Mouse (Mus musculus): ENCODE measurements around the gene Cldn9.

Gene Cldn9

DNA sequence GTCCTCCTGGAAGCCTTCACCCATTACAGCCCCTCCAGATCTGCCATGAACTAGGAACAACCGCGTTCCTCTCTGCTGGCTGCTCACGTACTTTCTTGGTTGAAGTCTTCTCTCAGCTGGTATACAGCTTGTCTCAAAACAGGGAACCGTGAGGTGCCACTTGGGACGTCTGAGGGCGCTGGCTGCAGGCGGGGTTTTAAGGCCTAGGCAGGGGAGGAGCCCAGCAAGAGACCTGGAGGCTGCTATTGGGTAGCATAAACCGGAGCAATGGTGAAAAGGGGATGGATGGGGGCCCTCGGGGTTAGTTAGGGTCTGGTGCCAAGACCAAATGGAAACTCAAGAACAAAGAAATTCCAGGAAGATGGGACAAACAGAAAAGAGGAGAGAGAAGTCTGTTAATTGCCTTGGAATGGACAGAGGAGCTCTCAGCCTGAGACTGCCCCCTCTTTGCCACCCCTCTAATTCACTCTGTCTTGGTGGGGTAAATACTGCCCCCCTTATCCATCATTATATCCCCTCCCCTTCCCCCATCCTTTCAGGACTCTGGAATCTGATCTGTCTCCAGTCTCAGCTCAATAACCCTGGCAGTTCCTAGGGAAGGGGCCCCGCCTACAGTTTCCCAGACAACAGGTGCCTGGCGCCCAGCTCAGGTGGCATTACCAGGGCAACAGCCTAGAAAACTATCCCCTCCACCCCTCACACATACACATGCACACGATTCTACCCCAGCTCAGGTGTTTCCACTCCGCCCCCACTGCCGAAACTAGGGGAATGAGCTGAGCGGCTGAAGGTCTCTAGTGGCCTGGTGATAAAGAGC, at the start of gene Cldn9:
TSS of gene Cldn9 (minus strand) at position 171 of the 817 bp plus-strand sequence.
- Histone ChIP-seq H3K4me3 (replicated peaks; ENCODE audit: low read length) (peak within 1 kb of the TSS; percentile 73), H3K36me3 (ENCODE audit: insufficient read depth, low read length) (peaks cover 14% of the 10 kb centered on the region), H3K4me1 (replicated peaks; ENCODE audit: low read depth, low read length) (peaks cover 67% of the 10 kb centered on the region), H3K27me3 (ENCODE audit: insufficient read depth, low read length) (peaks cover 46% of the 10 kb centered on the region), H3K9me3 (ENCODE audit: low read length) (no peaks in the 10 kb centered on the region)
- TF ChIP-seq POU5F1 (IDR thresholded peaks at IDR 0.05; ENCODE audit: borderline replicate concordance, low read length) (no peak), CTCF (conservative IDR thresholded peaks at IDR 0.05; ENCODE audit: low read length) (no peak), NANOG (IDR thresholded peaks at IDR 0.05; ENCODE audit: borderline replicate concordance, low read length) (no peak)

DNA sequence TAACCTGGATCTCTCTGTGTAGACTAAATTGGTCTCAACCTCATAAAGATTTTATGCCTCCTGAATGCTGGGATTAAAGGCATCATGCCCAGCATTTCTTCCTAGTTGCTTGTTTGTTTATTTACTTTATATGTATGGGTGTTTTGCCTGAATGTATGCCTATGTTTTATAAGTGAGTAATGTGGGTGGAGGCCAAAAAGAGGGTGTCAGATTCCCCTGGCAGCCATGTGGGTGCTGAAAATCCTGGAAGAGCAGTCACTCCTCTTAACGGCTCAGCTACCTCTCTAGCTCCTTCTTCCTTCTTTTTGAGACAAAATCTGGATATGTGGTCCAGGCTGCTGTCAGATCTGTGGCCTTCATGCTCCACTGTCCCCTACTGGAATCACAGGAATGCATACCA, 46.6 kb upstream of the Cldn9 start:
- H3K36me3 ChIP-seq (ENCODE audit: insufficient read depth, low read length): peaks cover 37% of the 10 kb centered on the region
- no peak for TF ChIP-seq NANOG (IDR thresholded peaks at IDR 0.05; ENCODE audit: borderline replicate concordance, low read length)
- no peak for TF ChIP-seq POU5F1 (IDR thresholded peaks at IDR 0.05; ENCODE audit: borderline replicate concordance, low read length)
- TF ChIP-seq CTCF (conservative IDR thresholded peaks at IDR 0.05; ENCODE audit: low read length): no peak

DNA sequence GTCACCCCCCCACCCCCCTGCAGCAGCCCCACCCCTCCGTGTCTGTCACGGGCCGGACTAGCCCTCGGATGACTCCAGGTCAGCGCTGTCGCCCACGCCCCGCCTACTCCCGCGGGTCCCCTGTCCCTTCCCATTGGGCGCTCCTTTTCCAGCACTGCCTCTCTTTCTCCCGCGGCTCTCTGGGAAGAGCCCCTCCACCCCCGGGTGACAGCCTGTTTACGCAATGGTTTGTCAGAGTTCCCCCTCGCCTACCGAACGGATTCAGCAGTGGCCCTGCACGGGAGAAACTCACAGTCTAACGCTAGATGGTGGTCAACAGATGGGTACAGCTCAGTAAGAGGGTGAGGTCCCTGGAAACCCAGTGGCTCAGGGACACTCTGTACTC, 42.9 kb upstream of the Cldn9 start:
- Histone ChIP-seq H3K36me3 (ENCODE audit: insufficient read depth, low read length) (0 out of 2 replicates have a peak, but pooled peaks cover 2% of the 10 kb centered on the region), H3K9me3 (ENCODE audit: low read length) (no peaks in the 10 kb centered on the region), H3K27me3 (ENCODE audit: insufficient read depth, low read length) (peaks cover 20% of the 10 kb centered on the region), H3K4me3 (replicated peaks; ENCODE audit: low read length) (peak overlapping the region; percentile 94), H3K4me1 (replicated peaks; ENCODE audit: low read depth, low read length) (peaks cover 33% of the 10 kb centered on the region)
- TF ChIP-seq CTCF (conservative IDR thresholded peaks at IDR 0.05; ENCODE audit: low read length) (no peak), NANOG (IDR thresholded peaks at IDR 0.05; ENCODE audit: borderline replicate concordance, low read length) (no peak), POU5F1 (IDR thresholded peaks at IDR 0.05; ENCODE audit: borderline replicate concordance, low read length) (no peak)

More for the DNA sequence above, 46.6 kb upstream of the Cldn9 start:
- Histone ChIP-seq H3K4me3 (replicated peaks; ENCODE audit: low read length) (no peak overlapping the region), H3K9me3 (ENCODE audit: low read length) (no peaks in the 10 kb centered on the region), H3K4me1 (replicated peaks; ENCODE audit: low read depth, low read length) (peaks cover 33% of the 10 kb centered on the region), H3K27me3 (ENCODE audit: insufficient read depth, low read length) (peaks cover 3% of the 10 kb centered on the region; the same call in 1 of the 2 replicates)

DNA sequence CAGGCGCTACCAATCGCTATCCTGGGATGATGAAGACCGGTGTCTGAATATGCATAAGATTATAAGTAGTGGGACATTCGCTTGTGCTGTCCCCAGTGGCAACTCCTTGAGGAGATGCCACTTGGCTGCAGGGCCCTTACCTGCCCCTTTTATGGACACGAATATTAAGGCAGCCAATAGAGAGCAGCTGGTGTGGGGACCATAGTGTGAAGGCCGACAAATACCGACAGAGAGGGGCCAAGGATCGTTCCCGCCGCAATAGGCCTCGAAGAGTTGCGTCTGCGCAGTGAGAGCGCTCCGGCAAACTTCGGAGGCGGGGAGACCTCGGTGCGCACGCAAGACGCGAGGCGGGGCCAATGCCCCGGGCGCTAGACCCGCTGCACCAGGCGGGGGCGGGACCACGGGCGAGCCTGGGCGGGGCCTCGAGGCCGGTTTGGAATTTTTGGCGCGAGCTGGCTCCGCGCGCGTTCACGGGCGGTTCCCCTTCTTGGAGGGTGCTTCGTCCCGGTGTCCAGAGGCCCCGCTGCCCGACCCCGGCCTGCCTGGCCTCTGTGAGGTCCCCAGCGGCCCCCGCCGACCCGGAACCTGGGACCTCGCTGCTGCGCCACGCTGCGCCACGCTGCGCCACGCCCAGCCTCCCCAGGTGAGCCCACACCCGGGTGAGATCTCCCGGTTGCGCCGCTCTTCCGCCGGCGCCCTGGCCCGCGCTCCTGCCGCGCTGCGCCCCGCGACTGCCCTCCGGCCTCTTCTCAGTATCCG, 42.4 kb upstream of the Cldn9 start, which contains the start of gene Pkmyt1:
TSS of gene Pkmyt1 (plus strand) at position 338 of the 759 bp plus-strand sequence.
- H3K4me3 ChIP-seq (replicated peaks; ENCODE audit: low read length): peak within 1 kb of the TSS; percentile 94
- H3K36me3 ChIP-seq (ENCODE audit: insufficient read depth, low read length): 0 out of 2 replicates have a peak, but pooled peaks cover 2% of the 10 kb centered on the region
- H3K27me3 ChIP-seq (ENCODE audit: insufficient read depth, low read length): peaks cover 24% of the 10 kb centered on the region
- no peak for TF ChIP-seq CTCF (conservative IDR thresholded peaks at IDR 0.05; ENCODE audit: low read length)
- no peak for TF ChIP-seq POU5F1 (IDR thresholded peaks at IDR 0.05; ENCODE audit: borderline replicate concordance, low read length)
- no peak for TF ChIP-seq NANOG (IDR thresholded peaks at IDR 0.05; ENCODE audit: borderline replicate concordance, low read length)
- H3K4me1 ChIP-seq (replicated peaks; ENCODE audit: low read depth, low read length): peaks cover 33% of the 10 kb centered on the region
- no peaks in the 10 kb centered on the region for H3K9me3 ChIP-seq (ENCODE audit: low read length)

DNA sequence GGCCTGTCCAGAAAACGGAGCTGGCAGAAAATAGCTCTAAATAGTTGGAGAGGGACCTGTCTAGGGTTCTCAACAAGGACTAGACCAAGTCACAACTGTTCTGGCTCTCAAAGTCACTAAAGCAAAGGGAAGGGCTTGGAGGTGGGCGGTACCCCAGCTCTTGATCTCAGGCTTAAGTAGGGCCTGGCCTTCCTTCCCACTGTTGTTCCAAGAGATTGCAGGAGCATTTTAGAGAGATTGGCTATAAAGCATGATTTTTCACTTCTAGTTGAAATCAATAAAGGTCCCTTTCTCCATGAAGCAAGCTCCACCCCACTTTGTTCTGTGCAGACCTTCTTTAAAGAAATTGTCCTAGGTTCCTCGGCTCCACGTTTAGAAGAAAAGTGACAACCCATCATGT, 41.7 kb upstream of the Cldn9 start:
- H3K36me3 ChIP-seq (ENCODE audit: insufficient read depth, low read length): 0 out of 2 replicates have a peak, but pooled peaks cover 2% of the 10 kb centered on the region
- H3K4me1 ChIP-seq (replicated peaks; ENCODE audit: low read depth, low read length): peaks cover 34% of the 10 kb centered on the region
- H3K27me3 ChIP-seq (ENCODE audit: insufficient read depth, low read length): peaks cover 30% of the 10 kb centered on the region
- H3K9me3 ChIP-seq (ENCODE audit: low read length): no peaks in the 10 kb centered on the region
- H3K4me3 ChIP-seq (replicated peaks; ENCODE audit: low read length): peak overlapping the region; percentile 94
- no peak for TF ChIP-seq NANOG (IDR thresholded peaks at IDR 0.05; ENCODE audit: borderline replicate concordance, low read length)
- no peak for TF ChIP-seq CTCF (conservative IDR thresholded peaks at IDR 0.05; ENCODE audit: low read length)
- no peak for TF ChIP-seq POU5F1 (IDR thresholded peaks at IDR 0.05; ENCODE audit: borderline replicate concordance, low read length)

DNA sequence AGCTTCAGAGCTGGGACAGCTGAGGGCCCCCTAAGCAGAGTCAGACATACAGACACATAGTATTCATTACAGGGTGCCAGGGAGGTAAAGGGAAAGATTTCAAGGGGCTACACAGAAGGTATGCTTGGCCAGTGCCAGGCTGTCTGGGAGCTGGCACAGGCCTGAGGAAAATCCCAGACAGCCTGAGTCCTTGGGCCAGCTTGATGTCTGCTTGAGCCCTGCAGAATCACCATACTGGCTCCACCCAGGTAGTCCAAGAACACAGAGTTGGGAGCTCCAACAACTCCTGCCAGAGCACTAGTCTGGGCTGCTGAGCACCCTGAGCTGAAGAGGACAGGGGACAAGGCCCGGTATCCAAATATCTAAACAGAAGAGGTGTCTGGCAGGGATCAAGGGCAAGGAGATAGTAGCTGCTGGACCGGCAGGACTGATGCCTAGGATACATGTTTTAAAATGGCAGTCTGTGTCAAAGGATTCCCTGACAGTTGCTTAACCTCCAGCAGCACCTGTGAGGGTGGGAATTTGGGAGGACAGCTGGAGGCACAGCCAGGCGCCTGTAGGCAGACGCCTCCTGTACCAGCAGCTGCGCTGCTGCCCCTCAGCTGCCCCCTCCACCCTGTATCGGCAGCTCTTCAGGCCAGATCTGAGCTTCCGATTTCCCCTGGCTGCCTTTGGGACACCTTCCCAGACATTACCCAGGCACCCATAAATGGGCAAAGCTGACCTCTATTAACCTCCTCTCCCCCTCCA, 38.7 kb upstream of the Cldn9 start, which contains the start of gene 1520401A03Rik:
TSS of gene 1520401A03Rik (minus strand) at position 408 of the 750 bp plus-strand sequence.
- TF ChIP-seq NANOG (IDR thresholded peaks at IDR 0.05; ENCODE audit: borderline replicate concordance, low read length) (no peak), POU5F1 (IDR thresholded peaks at IDR 0.05; ENCODE audit: borderline replicate concordance, low read length) (no peak), CTCF (conservative IDR thresholded peaks at IDR 0.05; ENCODE audit: low read length) (no peak)
- H3K9me3 ChIP-seq (ENCODE audit: low read length): no peaks in the 10 kb centered on the region
- peaks cover 56% of the 10 kb centered on the region for H3K27me3 ChIP-seq (ENCODE audit: insufficient read depth, low read length)
- peaks cover 25% of the 10 kb centered on the region for H3K4me1 ChIP-seq (replicated peaks; ENCODE audit: low read depth, low read length)
- no peak within 1 kb of the TSS for H3K4me3 ChIP-seq (replicated peaks; ENCODE audit: low read length)
- no peaks in the 10 kb centered on the region for H3K36me3 ChIP-seq (ENCODE audit: insufficient read depth, low read length)

DNA sequence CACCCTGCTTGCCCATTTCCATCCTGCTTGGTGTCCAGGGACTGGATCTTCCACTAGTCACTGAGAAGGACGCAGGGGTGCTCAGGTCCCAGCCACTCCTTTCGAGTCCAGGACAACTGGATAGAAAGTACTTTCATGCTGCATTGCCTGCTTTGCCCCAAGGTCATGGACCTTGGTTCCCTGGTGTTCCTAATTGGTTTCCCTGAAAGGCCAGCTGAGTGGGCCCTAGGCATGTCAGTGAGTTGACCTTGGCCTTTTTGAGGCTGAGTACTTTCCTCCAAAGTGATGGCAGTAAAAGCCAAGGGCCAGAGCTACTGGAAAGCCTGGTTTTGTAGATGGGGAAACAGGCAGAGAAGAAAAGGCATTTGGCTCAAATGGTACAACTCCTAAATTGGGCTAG, 38.1 kb upstream of the Cldn9 start:
- no peaks in the 10 kb centered on the region for H3K36me3 ChIP-seq (ENCODE audit: insufficient read depth, low read length)
- TF ChIP-seq POU5F1 (IDR thresholded peaks at IDR 0.05; ENCODE audit: borderline replicate concordance, low read length): no peak
- TF ChIP-seq CTCF (conservative IDR thresholded peaks at IDR 0.05; ENCODE audit: low read length): no peak
- TF ChIP-seq NANOG (IDR thresholded peaks at IDR 0.05; ENCODE audit: borderline replicate concordance, low read length): no peak
- H3K27me3 ChIP-seq (ENCODE audit: insufficient read depth, low read length): peaks cover 56% of the 10 kb centered on the region
- peaks cover 22% of the 10 kb centered on the region for H3K4me1 ChIP-seq (replicated peaks; ENCODE audit: low read depth, low read length)
- H3K4me3 ChIP-seq (replicated peaks; ENCODE audit: low read length): no peak overlapping the region
- no peaks in the 10 kb centered on the region for H3K9me3 ChIP-seq (ENCODE audit: low read length)

All from E14TG2a.4 (cell line).